In genomic region chr3:38849536-38849935, GRCm38 (mm10) we compare ENCODE assay signal across 8 mouse cellular contexts. TPM values are rescaled to one million over a fixed set of nuclear protein-coding genes. Genes with fewer than 3 reads are reported as not detected.
DNase-seq lines count a peak whose midpoint lies in the region; ATAC-seq lines count a peak whose summit lies in the region.

No protein-coding gene starts in this region.

- H3K4me1 ChIP-seq in forebrain, embryonic 14.5 days (ENCODE audit: control insufficient read depth, insufficient read depth, low read length), result no peaks in the 10 kb centered on the region

- peak; percentile 35 for DNase-seq in gastrocnemius, postnatal 10 days
- no peak for DNase-seq in gastrocnemius, adult 8-10 months (ENCODE audit: low spot score in 2 of 2)
- DNase-seq in 416B (ENCODE audit: low read depth), result peak; percentile 52
- DNase-seq in c-Kit-positive CD71-negative TER-119-negative erythroid progenitor cells, embryonic 14.5 days (ENCODE audit: low read depth), result peak; percentile 25
- peak; percentile 87 for DNase-seq in forebrain, embryonic 14.5 days (ENCODE audit: low spot score)
- peak; percentile 16 for DNase-seq in large intestine, adult 2 months (ENCODE audit: low read depth, low spot score)
- DNase-seq in thymus, postnatal 14 days, result peak; percentile 62

- H3K27me3 ChIP-seq in forebrain, embryonic 14.5 days (replicated peaks; ENCODE audit: control insufficient read depth, insufficient read depth, low read length), result no peaks in the 10 kb centered on the region

- no peak overlapping the region for H3K4me3 ChIP-seq in forebrain, embryonic 14.5 days (ENCODE audit: low read depth, low read length)

- 38% methylated on average over 6 of the region's 6 CpGs for WGBS in forebrain, embryonic 14.5 days
- 23% methylated on average over 6 of the region's 6 CpGs for WGBS in large intestine, adult 2 months

- no peak overlapping the region for H3K27ac ChIP-seq in forebrain, embryonic 14.5 days (ENCODE audit: low read depth, low read length)

- peak; percentile 73 for ATAC-seq in forebrain, embryonic 14.5 days
- peak; percentile 68 for ATAC-seq in megakaryocyte progenitor cell, adult 5-6 weeks (replicated peaks; ENCODE audit: poor library complexity)

- H3K36me3 ChIP-seq in forebrain, embryonic 14.5 days (ENCODE audit: control insufficient read depth, insufficient read depth, low read length), result no peaks in the 10 kb centered on the region

- no peaks in the 10 kb centered on the region for H3K9me3 ChIP-seq in forebrain, embryonic 14.5 days (replicated peaks; ENCODE audit: control insufficient read depth, low read length)

- H3K9ac ChIP-seq in forebrain, embryonic 14.5 days (ENCODE audit: low read length), result no peak overlapping the region

- H3K4me2 ChIP-seq in forebrain, embryonic 14.5 days (ENCODE audit: low read length), result no peak overlapping the region

RNA-seq across cellular contexts. Expression of gene Fat4, which starts 37.2 kb away (rescaled TPM):
- 10 to 100 TPM; 17.2 to 23.6 TPM for total RNA-seq in gastrocnemius, postnatal 10 days (2021)
- total RNA-seq in gastrocnemius, adult 8-10 months (2022), result 1 to 10 TPM; 1.6 to 2.6 (median 2.0) TPM
- polyA plus RNA-seq in forebrain, embryonic 14.5 days (2014; fragmentation: Nextera tagmentation; extraction: Ambion mirVana), result 10.0 and 11.8 TPM in 2 replicates
- polyA plus RNA-seq in large intestine, adult 2 months (2012; rRNA removed), result 1.0 and 2.1 TPM in 2 replicates
- 0.02 TPM in 1 of 2 replicates, not detected in the other for total RNA-seq in megakaryocyte progenitor cell, adult 5-6 weeks (2015)
- total RNA-seq in megakaryocyte progenitor cell, adult 5-6 weeks (2017), result not detected in 2 replicates

Comparison
In these comparisons a context has a peak if more than half of its experiments do, and no peak if none do; other contexts are left out.
1. DNase-seq: peak in gastrocnemius, postnatal 10 days (single experiment), 416B (single experiment), c-Kit-positive CD71-negative TER-119-negative erythroid progenitor cells, embryonic 14.5 days (single experiment), forebrain, embryonic 14.5 days (single experiment), large intestine, adult 2 months (single experiment) and thymus, postnatal 14 days (single experiment); none in gastrocnemius, adult 8-10 months (0 of 2).
2. RNA of gene Fat4, which starts 37.2 kb away (total RNA-seq): 17.2 to 23.6 TPM in gastrocnemius, postnatal 10 days; 1.6 to 2.6 TPM in gastrocnemius, adult 8-10 months and 0.02 TPM in megakaryocyte progenitor cell, adult 5-6 weeks; every median in the first group is over 4 times any median in the second.